Mouse (Mus musculus) thymus, adult 2 months (tissue): ENCODE data around the gene Proca1.

Experiments
- CTCF ChIP-seq: fragments of 200-500 bp; IDR thresholded peaks from 2 replicates; pipeline ENCODE4 v1.5.1; 2012; ENCODE audit warnings: mild to moderate bottlenecking, control low read depth, low read length, moderate library complexity, borderline replicate concordance; ENCODE audit not compliant: control insufficient read depth, poor library complexity, insufficient read depth; ENCODE audit errors: extremely low read depth
- POLR2A ChIP-seq: fragments of 200-500 bp; IDR thresholded peaks from 2 replicates; pipeline ENCODE4 v1.6.1; 2012; ENCODE audit warnings: mild to moderate bottlenecking, low read length, control low read depth, moderate library complexity; ENCODE audit not compliant: control insufficient read depth, poor library complexity, insufficient read depth; ENCODE audit errors: extremely low read depth

GRCm38 (mm10) chr11:78190041-78190440 lies 3.2 kb upstream of the Proca1 start:
- TF ChIP-seq CTCF (no peak), POLR2A (no peak)
